Mouse (Mus musculus): ENCODE measurements around the gene Slx4ip.

DNA sequence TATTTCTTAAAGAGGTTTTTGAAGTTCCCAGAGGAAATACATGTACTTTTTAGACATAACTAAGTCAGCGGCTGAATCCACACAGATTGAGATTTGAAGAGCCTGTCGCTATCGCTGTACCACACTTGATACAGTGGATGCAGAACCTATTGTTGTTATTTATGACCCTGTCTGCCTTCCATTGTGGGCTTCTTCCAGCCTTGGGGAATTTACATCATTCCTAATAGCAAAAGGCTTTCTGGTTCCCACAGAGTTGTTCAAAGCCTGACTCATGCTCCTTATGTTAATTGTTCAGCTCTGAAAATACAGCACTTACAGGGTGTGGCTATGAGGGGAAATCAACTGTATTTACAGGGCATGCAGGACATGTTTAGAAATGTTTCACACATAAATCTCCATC lies 173.5 kb downstream of the Slx4ip start:
- no peak for TF ChIP-seq CTCF (IDR thresholded peaks at IDR 0.05; ENCODE audit: extremely low read depth, insufficient read depth, low read length)
- no peak for TF ChIP-seq POLR2A (IDR thresholded peaks at IDR 0.05; ENCODE audit: extremely low read depth, insufficient read depth, low read length)

Measured in cortical plate, adult 2 months (tissue).